Mouse (Mus musculus) heart, postnatal 0 days (tissue): Measurements from ENCODE around the gene Mycbpap.

Experiments used
- CTCF ChIP-seq: IDR thresholded peaks from 2 replicates; pipeline ENCODE4 v1.5.1; 2016; ENCODE audit warnings: antibody characterized with exemption, control low read depth, low read depth
- EP300 ChIP-seq: IDR thresholded peaks from 2 replicates; pipeline ENCODE4 v1.6.1; 2016; ENCODE audit warnings: antibody characterized with exemption, low read depth

GRCm38 (mm10) chr11:94483921-94484320 is 37.6 kb downstream of the Mycbpap start:
- TF ChIP-seq CTCF (no peak), EP300 (no peak)
